Mouse (Mus musculus): ENCODE results near the gene Atg4d. TPM values are rescaled to one million over a fixed set of nuclear protein-coding genes. Genes with fewer than 3 reads are reported as not detected.
"Not testable (repeated sequence)": the region's sequence is repeated elsewhere in the genome, so short reads cannot be mapped to it uniquely, and the experiment has no call there.

Atg4d gene
- polyA plus RNA-seq (2015; fragmentation: Nextera tagmentation; extraction: Ambion mirVana) = 54.7 and 55.7 TPM in 2 replicates

DNA sequence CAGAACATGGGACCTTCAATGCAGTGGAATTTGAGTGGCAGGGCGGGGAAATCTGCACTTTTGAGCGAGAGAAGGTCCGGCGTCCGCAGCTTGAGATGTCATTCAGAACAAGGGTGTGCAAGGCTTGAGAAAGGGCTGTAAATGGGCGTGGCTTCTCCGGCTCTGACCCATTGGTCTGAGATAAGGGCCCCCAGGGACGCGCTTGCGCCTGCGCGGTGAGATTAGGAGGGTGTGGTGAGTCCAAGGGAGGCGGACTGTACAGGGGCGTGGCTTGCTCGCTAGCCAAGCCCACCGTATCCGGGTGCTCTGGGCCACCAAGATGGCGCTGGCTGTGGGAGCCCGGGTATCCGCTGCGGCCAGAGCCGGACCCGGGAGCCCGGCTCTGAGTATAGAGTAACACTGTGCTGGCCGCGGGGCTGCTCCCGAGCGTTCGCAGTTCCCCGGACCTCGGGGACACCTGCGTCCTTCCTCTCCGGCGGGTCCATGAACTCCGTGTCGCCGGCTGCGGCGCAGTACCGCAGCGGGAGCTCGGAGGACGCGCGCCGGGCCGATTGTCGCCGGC is at the start of gene Atg4d:
Gene Atg4d (plus strand): TSS at position 294 of the 562 bp plus-strand sequence.
- peak within 1 kb of the TSS; percentile 88 for H3K4me3 ChIP-seq
- H3K36me3 ChIP-seq (replicated peaks) = peaks cover 4% of the 10 kb centered on the region
- WGBS = under 1% methylated on average over 47 of the region's 49 CpGs
- peak within 1 kb of the TSS; percentile 89 for H3K9ac ChIP-seq
- peak; percentile 97 for ATAC-seq (replicated peaks)
- H3K27me3 ChIP-seq (replicated peaks) = no peaks in the 10 kb centered on the region
- H3K4me2 ChIP-seq = peak within 1 kb of the TSS; percentile 80
- peaks cover 21% of the 10 kb centered on the region for H3K4me1 ChIP-seq
- H3K27ac ChIP-seq = peak within 1 kb of the TSS; percentile 74
- H3K9me3 ChIP-seq = no peaks in the 10 kb centered on the region

DNA sequence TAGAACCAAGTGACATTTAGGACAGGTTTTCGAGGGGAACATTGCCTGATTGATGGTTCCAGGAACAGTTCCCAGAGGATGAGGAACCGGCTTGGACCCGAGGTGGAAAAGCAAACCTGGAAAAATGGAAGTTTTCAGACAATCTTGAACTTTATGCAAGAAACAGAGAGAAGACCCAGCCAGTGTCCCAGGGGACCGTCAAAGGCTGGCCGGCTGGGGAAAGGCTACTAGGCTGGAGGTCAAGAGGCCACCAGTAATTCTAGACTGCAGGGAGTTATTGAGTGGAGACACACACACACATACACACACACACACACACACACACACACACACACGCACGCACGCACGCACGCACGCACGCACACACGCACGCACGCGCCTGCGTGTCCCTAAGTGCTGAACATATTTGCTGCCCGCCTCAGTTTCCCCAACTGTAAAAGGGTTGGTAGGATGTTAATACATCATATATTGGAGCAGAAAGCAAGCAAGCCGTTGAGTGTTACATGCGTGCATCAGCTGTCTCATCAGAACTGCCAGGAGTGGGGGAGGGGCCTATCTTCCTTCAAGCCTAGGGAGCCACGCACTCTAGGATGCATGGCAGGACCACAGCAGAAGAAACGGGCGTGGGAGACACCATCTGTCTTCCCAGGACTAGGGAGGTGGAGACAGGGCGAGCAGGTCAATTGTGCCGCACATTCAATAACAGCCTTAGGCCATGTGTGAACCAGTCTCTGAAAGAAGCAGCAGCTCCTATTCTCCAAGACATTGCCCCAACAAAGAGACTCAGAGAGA is 48.8 kb upstream of the Atg4d start:
- H3K4me1 ChIP-seq = peaks cover 12% of the 10 kb centered on the region
- 65% methylated on average over 24 of the region's 25 CpGs for WGBS
- H3K36me3 ChIP-seq (replicated peaks) = no peaks in the 10 kb centered on the region
- H3K9ac ChIP-seq = no peak overlapping the region
- no peak overlapping the region for H3K4me3 ChIP-seq
- no peak overlapping the region for H3K27ac ChIP-seq
- no peaks in the 10 kb centered on the region for H3K9me3 ChIP-seq
- H3K27me3 ChIP-seq (replicated peaks) = no peaks in the 10 kb centered on the region
- H3K4me2 ChIP-seq = no peak overlapping the region
- ATAC-seq (replicated peaks) = no peak

DNA sequence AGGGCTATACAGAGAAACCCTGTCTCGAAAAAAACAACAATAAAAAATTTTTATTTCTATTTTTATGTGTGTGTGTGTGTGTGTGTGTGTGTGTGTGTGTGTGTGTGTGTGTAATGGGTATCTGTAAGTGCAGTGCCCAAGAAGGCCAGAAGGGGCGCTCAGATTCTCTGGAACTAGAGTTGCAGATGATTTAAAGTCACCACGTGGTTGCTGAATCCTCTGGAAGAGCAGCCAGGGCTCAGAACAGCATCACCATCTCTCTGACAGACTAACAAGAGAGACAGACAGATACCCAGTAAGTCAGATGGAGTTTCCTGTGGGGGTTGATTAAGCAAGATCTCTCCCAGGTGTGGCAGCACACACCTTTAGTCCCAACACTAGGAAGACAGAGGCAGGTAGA is 45.3 kb upstream of the Atg4d start:
- H3K27ac ChIP-seq = no peak overlapping the region
- WGBS = 64% methylated on average over 3 of the region's 3 CpGs

DNA sequence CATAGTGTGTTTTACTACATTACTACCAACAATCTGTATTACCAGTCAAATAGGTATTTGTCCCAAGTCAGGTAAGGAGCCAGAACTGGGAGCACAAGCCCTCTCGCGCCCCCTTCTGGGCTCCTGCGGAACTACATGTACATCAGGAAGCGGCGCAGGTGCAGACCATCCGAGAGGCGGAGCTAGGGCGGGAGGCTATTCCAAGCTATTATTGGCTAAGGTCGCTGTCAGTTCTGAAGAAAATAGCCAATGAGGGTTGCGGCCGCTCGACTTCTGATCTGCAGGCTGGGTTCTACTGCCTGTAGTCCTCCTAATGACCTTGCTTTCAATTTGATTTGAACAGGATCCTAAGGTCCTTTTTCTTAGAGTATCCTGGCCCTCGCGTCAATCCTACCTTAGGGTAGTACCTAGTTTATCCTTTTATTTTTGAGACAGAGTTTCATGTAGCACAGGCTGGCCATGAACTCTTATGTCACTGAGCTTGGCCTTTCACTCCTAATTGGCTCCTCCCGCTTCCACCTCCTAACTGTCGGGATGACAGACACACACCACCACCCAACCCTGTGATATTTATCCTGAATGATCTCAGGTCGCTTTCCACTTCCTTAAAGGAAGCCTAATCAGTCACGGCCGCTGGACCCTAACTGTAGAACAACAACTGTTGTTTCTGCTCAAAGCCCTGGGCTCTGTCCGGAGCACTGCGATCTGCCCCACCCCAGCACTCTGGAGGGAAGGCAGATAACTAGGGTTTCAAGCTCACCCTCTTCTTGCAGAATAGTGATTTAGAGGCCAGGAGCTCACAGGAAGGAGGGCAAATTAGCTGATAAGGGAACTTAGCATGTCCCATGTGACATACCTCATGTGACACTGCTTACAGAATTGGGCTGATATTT is 44.4 kb upstream of the Atg4d start:
- H3K27ac ChIP-seq = no peak overlapping the region
- H3K9ac ChIP-seq = 0 out of 2 replicates have a peak overlapping the region, but pooled peaks have one; percentile 17
- H3K4me2 ChIP-seq = peak overlapping the region; percentile 56
- peak overlapping the region; percentile 29 for H3K4me3 ChIP-seq
- 0 out of 2 replicates have a peak, but pooled peaks cover 3% of the 10 kb centered on the region for H3K27me3 ChIP-seq (replicated peaks)
- 14% methylated on average over 21 of the region's 21 CpGs for WGBS
- H3K9me3 ChIP-seq = no peaks in the 10 kb centered on the region
- ATAC-seq (replicated peaks) = peak; percentile 92
- no peaks in the 10 kb centered on the region for H3K36me3 ChIP-seq (replicated peaks)
- peaks cover 12% of the 10 kb centered on the region for H3K4me1 ChIP-seq

More for the DNA sequence above, 45.3 kb upstream of the Atg4d start:
- H3K4me2 ChIP-seq = no peak overlapping the region
- H3K9me3 ChIP-seq = no peaks in the 10 kb centered on the region
- H3K4me1 ChIP-seq = peaks cover 12% of the 10 kb centered on the region
- no peak overlapping the region for H3K9ac ChIP-seq
- no peaks in the 10 kb centered on the region for H3K27me3 ChIP-seq (replicated peaks)
- no peak for ATAC-seq (replicated peaks)
- H3K36me3 ChIP-seq (replicated peaks) = no peaks in the 10 kb centered on the region
- H3K4me3 ChIP-seq = no peak overlapping the region

DNA sequence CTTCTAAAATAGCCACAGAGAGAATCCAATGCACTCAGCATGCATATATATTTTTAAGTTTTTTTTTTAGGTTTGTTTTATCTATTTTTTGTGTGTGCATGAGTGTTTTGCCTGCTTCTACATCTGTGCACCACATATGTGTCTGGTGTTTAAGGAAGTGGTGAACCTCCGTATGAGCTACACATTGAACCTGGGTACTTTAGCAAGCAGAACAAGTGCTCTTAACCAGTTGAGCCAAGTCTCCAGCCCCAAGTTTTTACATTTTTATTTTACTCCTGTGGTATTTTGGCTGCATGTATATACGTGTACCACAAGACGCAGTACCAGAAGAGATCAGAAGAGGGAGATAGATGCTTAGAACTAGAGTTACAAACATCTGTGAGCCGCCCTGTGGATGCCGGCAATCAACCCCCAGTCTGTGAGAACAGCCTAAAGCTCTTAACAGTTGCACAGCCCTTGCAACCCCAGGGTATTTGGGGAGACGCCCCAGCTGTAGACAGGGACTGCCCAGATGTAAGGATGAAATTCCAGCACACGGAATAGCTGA is 43.6 kb upstream of the Atg4d start:
- Histone ChIP-seq H3K27me3 (replicated peaks) (0 out of 2 replicates have a peak, but pooled peaks cover 5% of the 10 kb centered on the region), H3K4me2 (peak overlapping the region; percentile 56; the same call in 1 of the 2 replicates), H3K4me3 (no peak overlapping the region), H3K36me3 (replicated peaks) (no peaks in the 10 kb centered on the region), H3K4me1 (peaks cover 9% of the 10 kb centered on the region), H3K9ac (no peak overlapping the region), H3K27ac (no peak overlapping the region), H3K9me3 (no peaks in the 10 kb centered on the region)
- 18% methylated on average over 7 of the region's 7 CpGs for WGBS
- ATAC-seq (replicated peaks) = no peak

DNA sequence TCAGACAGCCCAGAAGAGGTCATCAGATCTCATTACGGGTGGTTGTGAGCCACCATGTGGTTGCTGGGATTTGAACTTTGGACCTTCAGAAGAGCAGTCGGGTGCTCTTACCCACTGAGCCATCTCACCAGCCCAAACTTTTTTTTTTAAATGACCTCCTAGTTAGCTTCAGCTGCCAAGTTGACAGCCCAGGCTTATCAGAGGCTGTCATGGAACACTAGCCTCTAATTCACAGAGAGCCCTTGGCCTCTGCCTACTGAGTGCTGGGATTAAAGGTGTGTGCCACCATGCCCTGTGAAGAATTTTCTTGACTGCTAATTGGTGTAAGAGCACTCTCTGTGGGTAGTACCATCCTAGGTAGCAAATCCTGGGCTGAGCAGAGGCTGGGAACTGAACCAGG is 41.6 kb upstream of the Atg4d start:
- not testable (repeated sequence) for H3K9ac ChIP-seq; H3K4me2 ChIP-seq; H3K36me3 ChIP-seq (replicated peaks); ATAC-seq (replicated peaks); H3K27me3 ChIP-seq (replicated peaks); H3K27ac ChIP-seq; H3K9me3 ChIP-seq; H3K4me3 ChIP-seq
- H3K4me1 ChIP-seq = peaks cover 15% of the 10 kb centered on the region
- 94% methylated on average over 2 of the region's 2 CpGs for WGBS

DNA sequence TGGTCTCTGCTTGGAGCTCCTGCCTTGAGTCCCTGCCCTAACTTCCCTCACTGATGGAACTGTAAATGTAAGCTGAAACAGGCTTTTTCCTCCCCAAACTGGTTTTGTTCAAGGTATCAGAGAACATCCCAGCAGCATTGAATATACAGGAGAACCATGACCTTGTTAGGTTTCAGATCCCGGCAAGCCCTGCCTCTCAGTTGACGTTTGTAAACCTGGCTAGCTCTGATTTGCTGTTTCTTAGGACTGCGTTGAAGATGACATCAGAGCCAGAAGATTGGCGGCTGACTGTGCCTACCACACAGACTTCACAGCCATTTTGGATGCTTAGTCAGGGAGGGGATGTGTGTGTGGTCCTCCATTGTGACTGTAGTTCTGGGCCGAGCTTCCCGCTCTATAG is 41.2 kb upstream of the Atg4d start:
- Histone ChIP-seq H3K9ac (no peak overlapping the region), H3K4me1 (peaks cover 15% of the 10 kb centered on the region), H3K27me3 (replicated peaks) (0 out of 2 replicates have a peak, but pooled peaks cover 5% of the 10 kb centered on the region), H3K9me3 (no peaks in the 10 kb centered on the region), H3K36me3 (replicated peaks) (no peaks in the 10 kb centered on the region), H3K4me3 (no peak overlapping the region), H3K4me2 (no peak overlapping the region), H3K27ac (no peak overlapping the region)
- WGBS = 90% methylated on average over 6 of the region's 6 CpGs
- ATAC-seq (replicated peaks) = no peak

DNA sequence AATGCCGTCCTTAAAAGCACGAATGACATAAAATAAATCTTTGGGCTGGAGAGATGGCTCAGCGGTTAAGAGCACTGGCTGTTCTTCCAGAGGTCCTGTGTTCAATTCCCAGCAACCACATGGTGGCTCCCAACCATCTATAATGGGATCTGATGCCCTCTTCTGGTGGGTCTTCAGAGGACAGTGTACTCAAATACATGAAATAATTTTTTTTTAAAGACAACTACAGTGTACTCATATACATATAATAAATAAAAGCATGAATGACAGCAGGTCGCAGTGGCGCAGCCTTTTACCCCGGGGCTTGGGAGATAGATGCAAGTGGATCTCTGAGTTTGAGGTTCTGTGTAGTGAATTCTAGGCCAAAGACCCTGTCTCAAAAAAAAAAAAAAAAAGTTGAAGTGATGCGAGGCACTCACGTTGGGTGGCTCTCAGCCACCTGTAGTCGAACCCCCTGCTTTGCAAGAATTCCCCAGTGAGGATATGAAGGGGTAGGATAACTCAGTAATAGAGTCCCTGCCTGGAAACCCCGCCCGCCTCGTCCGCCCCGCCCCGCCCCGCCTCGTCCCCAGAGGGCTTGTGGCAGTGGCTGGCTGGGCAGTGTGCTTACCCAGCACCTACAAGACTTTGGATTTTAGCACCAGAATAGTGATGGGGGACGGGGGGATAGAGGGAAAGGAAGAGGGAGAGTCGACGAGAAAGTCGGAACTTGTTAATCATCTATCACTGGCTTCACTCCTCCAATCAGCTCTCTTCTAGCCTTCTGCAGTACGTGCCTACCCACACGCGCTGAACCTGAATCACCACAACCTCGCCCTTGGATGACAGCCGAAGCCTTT is 40.3 kb upstream of the Atg4d start:
- ATAC-seq (replicated peaks) = no peak

DNA sequence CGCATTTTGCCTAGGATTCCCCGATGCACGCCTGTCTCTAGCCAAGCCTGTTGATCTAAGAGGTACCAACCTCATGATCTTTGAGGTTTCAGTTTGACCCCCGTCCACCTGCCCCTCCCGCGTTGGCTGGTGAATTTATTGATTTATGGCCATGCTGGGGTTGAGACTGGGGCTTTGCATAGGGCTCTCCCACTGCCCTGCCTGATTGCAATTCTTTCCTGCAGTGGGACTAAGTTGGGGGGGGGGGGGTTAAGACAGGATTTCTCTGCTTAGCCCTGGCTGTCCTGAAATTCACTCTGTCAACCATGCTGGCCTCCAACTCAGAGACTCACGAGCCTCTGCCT is 39.7 kb upstream of the Atg4d start:
- Histone ChIP-seq H3K4me1 (peaks cover 15% of the 10 kb centered on the region), H3K27me3 (replicated peaks) (0 out of 2 replicates have a peak, but pooled peaks cover 5% of the 10 kb centered on the region), H3K9me3 (no peaks in the 10 kb centered on the region), H3K27ac (no peak overlapping the region), H3K36me3 (replicated peaks) (peaks cover 8% of the 10 kb centered on the region; the same call in 1 of the 2 replicates), H3K4me3 (no peak overlapping the region), H3K4me2 (peak overlapping the region; percentile 34; the same call in 1 of the 2 replicates), H3K9ac (no peak overlapping the region)
- no peak for ATAC-seq (replicated peaks)
- 26% methylated on average over 7 of the region's 7 CpGs for WGBS

More for the DNA sequence above, 40.3 kb upstream of the Atg4d start:
- H3K9ac ChIP-seq = no peak overlapping the region
- H3K27ac ChIP-seq = no peak overlapping the region
- H3K4me2 ChIP-seq = peak overlapping the region; percentile 34
- 20% methylated on average over 26 of the region's 26 CpGs for WGBS
- H3K27me3 ChIP-seq (replicated peaks) = 0 out of 2 replicates have a peak, but pooled peaks cover 5% of the 10 kb centered on the region
- H3K4me1 ChIP-seq = peaks cover 15% of the 10 kb centered on the region
- H3K9me3 ChIP-seq = no peaks in the 10 kb centered on the region
- peak overlapping the region; percentile 10; the same call in 1 of the 2 replicates for H3K4me3 ChIP-seq
- H3K36me3 ChIP-seq (replicated peaks) = 0 out of 2 replicates have a peak, but pooled peaks cover 2% of the 10 kb centered on the region

DNA sequence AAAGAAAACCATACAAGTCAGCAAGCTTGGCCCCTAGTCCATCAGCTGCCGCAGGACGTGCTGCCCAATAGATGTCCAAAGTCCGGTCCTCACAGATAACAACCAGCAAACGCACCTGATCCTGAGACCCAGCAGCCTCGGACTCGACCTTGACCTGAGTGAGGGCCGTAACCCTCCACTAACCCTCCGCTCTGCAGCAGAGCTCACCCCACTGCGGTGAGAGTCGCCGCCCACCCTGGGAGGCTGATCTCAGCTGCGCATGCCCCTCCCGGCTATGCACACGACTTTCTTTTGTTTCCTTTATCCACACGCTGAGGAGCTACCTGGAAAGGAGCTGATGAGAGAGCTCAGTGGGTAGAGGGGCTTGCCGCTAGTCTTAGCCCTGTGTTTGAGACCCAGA is 37.8 kb upstream of the Atg4d start:
- 0 out of 2 replicates have a peak, but pooled peaks cover 5% of the 10 kb centered on the region for H3K27me3 ChIP-seq (replicated peaks)
- 12% methylated on average over 16 of the region's 16 CpGs for WGBS
- H3K4me2 ChIP-seq = peak overlapping the region; percentile 44
- peak; percentile 78 for ATAC-seq (replicated peaks)
- peaks cover 9% of the 10 kb centered on the region; the same call in 1 of the 2 replicates for H3K36me3 ChIP-seq (replicated peaks)
- no peaks in the 10 kb centered on the region for H3K9me3 ChIP-seq
- H3K4me1 ChIP-seq = peaks cover 8% of the 10 kb centered on the region
- H3K27ac ChIP-seq = no peak overlapping the region
- H3K9ac ChIP-seq = peak overlapping the region; percentile 3; the same call in 1 of the 2 replicates
- H3K4me3 ChIP-seq = peak overlapping the region; percentile 17

DNA sequence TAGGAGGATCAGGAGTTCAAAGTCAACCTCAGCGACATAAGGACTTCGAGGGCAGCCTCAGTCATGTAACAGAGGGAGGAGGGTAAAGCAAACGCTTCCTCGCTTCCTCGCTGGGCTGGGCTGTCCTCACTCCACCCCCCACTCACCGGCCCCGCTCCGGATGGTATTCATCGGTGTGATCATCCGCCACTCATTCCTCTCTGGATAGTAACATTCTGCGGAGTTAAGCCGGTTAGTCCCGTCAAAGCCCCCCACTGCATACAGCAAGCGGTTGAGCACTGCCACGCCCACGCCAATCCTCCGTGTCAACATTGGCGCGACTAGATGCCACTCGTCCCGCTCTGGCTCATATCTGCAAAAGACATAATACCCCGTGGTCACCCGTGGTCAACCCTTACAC is 33.5 kb upstream of the Atg4d start:
- no peak overlapping the region for H3K4me2 ChIP-seq
- H3K27me3 ChIP-seq (replicated peaks) = no peaks in the 10 kb centered on the region
- peaks cover 17% of the 10 kb centered on the region for H3K4me1 ChIP-seq
- H3K9ac ChIP-seq = no peak overlapping the region
- H3K9me3 ChIP-seq = no peaks in the 10 kb centered on the region
- no peak for ATAC-seq (replicated peaks)
- H3K27ac ChIP-seq = no peak overlapping the region
- H3K36me3 ChIP-seq (replicated peaks) = peaks cover 17% of the 10 kb centered on the region; the same call in 1 of the 2 replicates
- 48% methylated on average over 23 of the region's 23 CpGs for WGBS
- no peak overlapping the region for H3K4me3 ChIP-seq

All from midbrain, embryonic 15.5 days (tissue).